Mouse (Mus musculus): ENCODE data around the gene Rad17.
A peak's percentile ranks its signal among the peaks of the same experiment; 100 is the strongest.

Rad17 gene

DNA sequence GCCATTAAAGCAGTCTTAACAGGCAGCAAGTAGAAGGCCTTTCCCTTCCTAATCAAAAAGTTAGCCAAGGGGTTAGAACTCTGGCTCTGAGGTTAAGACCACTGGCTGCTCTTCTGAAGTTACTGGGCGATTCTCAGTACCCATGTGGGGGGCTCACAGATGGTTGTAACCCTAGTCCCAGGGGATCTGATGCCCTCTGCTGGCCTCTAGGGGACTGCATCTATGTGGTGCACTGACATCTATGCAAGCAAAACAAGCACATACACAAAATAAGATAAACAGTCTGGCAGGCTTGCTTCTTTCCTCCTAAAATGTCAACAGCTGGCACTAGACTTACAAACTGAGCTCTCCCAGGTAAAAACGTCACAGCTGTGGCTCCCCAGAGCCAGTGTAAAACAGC is 37.9 kb downstream of the Rad17 start:
- DNase-seq, result no peak

DNA sequence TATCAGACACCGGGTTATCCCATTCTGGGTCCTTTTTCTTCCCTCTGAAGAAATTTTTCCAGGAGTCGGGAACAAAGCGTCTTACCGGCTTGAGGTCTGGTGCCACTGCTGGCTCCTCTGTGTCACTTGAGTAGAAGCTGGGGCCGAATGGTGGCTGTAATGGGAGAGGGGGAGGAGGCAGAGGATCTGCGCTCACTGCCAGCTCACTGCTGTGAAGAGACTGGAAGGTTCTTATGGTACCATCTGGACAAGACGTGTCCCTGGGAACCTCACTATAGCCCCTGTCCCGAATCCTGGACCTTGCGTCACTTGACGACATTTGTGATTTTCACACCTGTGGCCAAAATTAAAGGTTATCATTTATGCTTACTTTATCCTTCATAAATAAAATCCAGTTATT is 38.6 kb downstream of the Rad17 start:
- peak; percentile 51 to 53 for DNase-seq

DNA sequence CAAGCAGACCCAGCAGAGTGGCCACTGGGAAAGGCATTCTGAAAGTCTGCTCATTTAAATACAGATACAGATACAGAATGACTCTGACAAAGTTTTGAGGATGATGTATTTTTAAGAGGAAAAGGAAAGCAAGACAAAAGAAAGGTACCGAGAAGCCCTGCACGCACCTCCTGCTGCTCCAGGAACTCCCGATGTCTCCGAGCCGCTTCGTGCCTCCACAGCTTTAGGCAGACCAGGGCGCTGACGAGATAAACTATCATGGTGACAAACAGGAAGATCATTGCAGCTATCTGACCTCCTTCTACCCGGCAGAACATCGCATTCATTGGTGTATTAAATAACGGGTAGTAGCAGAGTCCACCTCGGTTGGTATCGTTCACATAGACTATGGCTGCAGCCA is 39.6 kb downstream of the Rad17 start:
- no peak for DNase-seq

- no peak for DNase-seq
Observed at GRCm38 (mm10) chr13:100607756-100608155, 43.1 kb downstream of the Rad17 start.

GRCm38 (mm10) chr13:100605845-100606244 is 45.0 kb downstream of the Rad17 start:
- no peak for DNase-seq

DNA sequence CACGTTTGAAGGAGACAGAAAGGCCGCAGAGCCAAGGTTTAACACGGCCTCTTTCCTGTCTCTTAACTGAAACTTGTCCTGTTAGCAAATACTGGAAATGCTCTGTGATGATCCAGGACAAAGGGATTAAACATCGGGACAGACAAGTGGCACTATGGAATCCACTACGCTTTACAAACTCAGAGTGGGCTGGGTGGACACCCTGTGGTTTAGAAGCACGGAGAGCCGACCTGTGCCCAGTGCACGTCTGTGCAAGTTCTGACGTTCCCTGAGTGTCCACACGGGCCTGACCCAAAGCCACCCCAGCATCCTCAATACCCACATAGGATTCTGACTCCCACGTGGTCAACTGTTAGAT is 47.1 kb downstream of the Rad17 start:
- DNase-seq, result no peak

GRCm38 (mm10) chr13:100603031-100603737 is 47.7 kb downstream of the Rad17 start:
- DNase-seq, result no peak

GRCm38 (mm10) chr13:100602239-100602902 is 48.5 kb downstream of the Rad17 start:
- DNase-seq, result no peak

- no peak for DNase-seq
Observed at GRCm38 (mm10) chr13:100601034-100601433, 49.8 kb downstream of the Rad17 start.

- DNase-seq, result no peak
Observed at GRCm38 (mm10) chr13:100600317-100600716, 50.5 kb downstream of the Rad17 start.

- DNase-seq, result no peak
Observed at GRCm38 (mm10) chr13:100597284-100597683, 53.6 kb downstream of the Rad17 start.

GRCm38 (mm10) chr13:100595552-100595885 is 55.3 kb downstream of the Rad17 start:
- DNase-seq, result no peak

- no peak for DNase-seq
Observed at GRCm38 (mm10) chr13:100594838-100595551, 55.9 kb downstream of the Rad17 start.

- peak; percentile 38 to 56 for DNase-seq
Observed at GRCm38 (mm10) chr13:100594041-100594792, 56.6 kb downstream of the Rad17 start.

GRCm38 (mm10) chr13:100588646-100589045 is 62.2 kb downstream of the Rad17 start:
- DNase-seq, result peak in 1 of 2 experiments; percentile 14

GRCm38 (mm10) chr13:100582144-100582543 is 68.7 kb downstream of the Rad17 start:
- DNase-seq, result no peak

GRCm38 (mm10) chr13:100581701-100582100 is 69.2 kb downstream of the Rad17 start:
- no peak for DNase-seq

- DNase-seq, result no peak
Observed at GRCm38 (mm10) chr13:100579951-100580350, 70.9 kb downstream of the Rad17 start.

DNA sequence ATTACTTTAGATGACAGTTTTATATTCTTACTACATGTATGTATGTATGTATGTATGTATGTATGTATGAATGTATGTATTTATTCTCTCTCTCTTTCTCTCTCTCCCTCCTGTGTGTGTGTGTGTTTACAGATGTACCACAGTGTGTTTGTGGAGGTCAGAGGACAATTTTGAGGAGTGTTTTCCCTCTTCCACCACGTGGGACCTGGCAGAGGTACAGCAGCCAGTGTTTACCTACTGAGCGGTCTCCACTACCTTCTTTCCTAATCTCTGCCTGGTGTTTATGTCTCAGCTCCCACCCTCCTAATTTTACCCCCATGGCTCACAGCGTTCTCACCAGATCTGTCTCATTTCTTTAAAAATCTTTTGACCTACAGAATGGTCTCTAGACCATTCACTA is 71.6 kb downstream of the Rad17 start:
- no peak for DNase-seq

DNA sequence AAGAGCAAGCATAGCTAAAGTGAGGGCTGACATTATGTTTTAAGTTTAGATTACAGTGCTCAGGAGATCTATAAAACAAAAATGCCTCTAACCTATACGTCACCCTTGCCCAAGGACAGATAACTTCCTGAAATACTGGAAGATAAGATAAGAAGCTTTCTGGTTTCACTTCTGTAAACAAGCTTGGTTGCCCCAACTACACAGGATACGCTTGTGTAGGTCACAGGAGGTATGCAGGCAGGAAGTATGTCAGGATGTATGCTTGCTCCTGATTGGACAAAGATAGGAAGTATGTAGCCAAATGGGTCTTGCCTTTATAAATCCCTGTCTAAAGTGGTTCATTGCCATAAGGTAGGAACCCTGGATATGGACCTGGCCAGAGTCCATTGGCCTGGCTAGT is 74.9 kb downstream of the Rad17 start:
- no peak for DNase-seq

GRCm38 (mm10) chr13:100570713-100571112 is 80.1 kb downstream of the Rad17 start:
- DNase-seq, result no peak

DNA sequence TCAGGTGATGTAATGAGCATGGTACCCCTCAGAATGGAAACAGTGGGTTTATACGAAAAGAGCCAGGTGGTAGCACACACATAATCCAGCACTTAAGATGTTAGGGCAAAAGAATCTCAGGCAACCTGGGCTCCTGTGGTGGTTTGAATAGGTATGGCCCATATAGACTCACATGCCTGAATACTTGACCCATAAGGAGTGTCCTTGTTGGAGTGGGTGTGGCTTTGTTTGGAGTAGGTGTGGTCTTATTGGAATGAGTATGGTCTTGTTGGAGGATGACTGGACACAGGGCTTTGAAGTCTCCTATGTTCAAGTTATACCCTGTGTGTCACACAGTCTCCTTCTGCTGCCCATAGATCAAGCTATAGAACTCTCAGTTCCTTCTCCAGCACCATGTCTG is 82.5 kb downstream of the Rad17 start:
- no peak for DNase-seq
